Mouse (Mus musculus) kidney, embryonic 16.5 days (tissue): ENCODE results near the gene Eef2. TPM values are rescaled to one million over a fixed set of nuclear protein-coding genes. Genes with fewer than 3 reads are reported as not detected.

Experiments
- ATAC-seq: fragments of 200-750 bp; cut with Nextera tagmentation; 2 replicates; pipeline ENCODE4 v1.8.0; 2017; ENCODE audit warnings: moderate TSS enrichment; ENCODE audit not compliant: low FRiP score, low TSS enrichment
- H3K27ac ChIP-seq: fragments of 300-500 bp; sonication (generic); 2 replicates; pipeline ENCODE4 v1.5.1; 2014; ENCODE audit warnings: low read length
- H3K27me3 ChIP-seq: fragments of 300-500 bp; sonication (generic); 2 replicates; pipeline ENCODE4 v1.6.1; 2014; ENCODE audit warnings: low read length, control low read depth, mixed read lengths; ENCODE audit not compliant: insufficient read depth
- H3K36me3 ChIP-seq: fragments of 300-500 bp; sonication (generic); 2 replicates; pipeline ENCODE4 v1.6.1; 2014; ENCODE audit warnings: low read length, control low read depth, mixed read lengths; ENCODE audit not compliant: insufficient read depth
- H3K4me1 ChIP-seq: fragments of 300-500 bp; sonication (generic); 2 replicates; pipeline ENCODE4 v1.6.1; 2014; ENCODE audit warnings: low read length, control low read depth, mixed read lengths; ENCODE audit not compliant: insufficient read depth
- H3K4me2 ChIP-seq: fragments of 300-500 bp; sonication (generic); replicated peaks from 2 replicates; pipeline ENCODE4 v1.6.1; 2014; ENCODE audit warnings: low read depth, low read length
- H3K4me3 ChIP-seq: fragments of 300-500 bp; sonication (generic); 2 replicates; pipeline ENCODE4 v1.5.1; 2014; ENCODE audit warnings: mild to moderate bottlenecking, low read length
- H3K9ac ChIP-seq: fragments of 300-500 bp; sonication (generic); replicated peaks from 2 replicates; pipeline ENCODE4 v1.6.1; 2014; ENCODE audit warnings: low read length
- H3K9me3 ChIP-seq: fragments of 300-500 bp; sonication (generic); 2 replicates; pipeline ENCODE4 v1.6.1; 2016; ENCODE audit warnings: low read length, control low read depth
- WGBS: fragments of 180-500 bp; shearing (Covaris S2); extraction: QIAGEN DNeasy Blood & Tissue Kit; methylation state at CpG from one replicate; pipeline ENCODE4 v1.1.7; 2014; 5-methylcytosine and 5-hydroxymethylcytosine counted together
- polyA plus RNA-seq: library from polyadenylated mRNA; unstranded; fragments of >200 nt; fragmentation: Nextera tagmentation; extraction: Ambion mirVana; gene quantifications from 2 replicates; pipeline ENCODE4 v1.2.1, GENCODE M21; 2015

Gene Eef2
- polyA plus RNA-seq, 1 experiment from 2014 or later = 672 TPM

- Histone ChIP-seq H3K36me3 (peaks cover 33% of the 10 kb centered on the region), H3K4me2 (no peak overlapping the region), H3K9me3 (no peaks in the 10 kb centered on the region), H3K27me3 (peaks cover 11% of the 10 kb centered on the region), H3K4me1 (peaks cover 34% of the 10 kb centered on the region), H3K9ac (no peak overlapping the region), H3K4me3 (no peak overlapping the region), H3K27ac (no peak overlapping the region)
- 81% methylated on average over 26 of the region's 26 CpGs for WGBS
- no peak for ATAC-seq
Observed at GRCm38 (mm10) chr10:81189821-81190220, 13.4 kb downstream of the Eef2 start.

- H3K27ac ChIP-seq = no peak overlapping the region
- H3K4me2 ChIP-seq = no peak overlapping the region
- peaks cover 29% of the 10 kb centered on the region for H3K36me3 ChIP-seq
- H3K27me3 ChIP-seq = peaks cover 16% of the 10 kb centered on the region
- no peak overlapping the region for H3K9ac ChIP-seq
- H3K4me3 ChIP-seq = no peak overlapping the region
- peaks cover 31% of the 10 kb centered on the region for H3K4me1 ChIP-seq
- no peaks in the 10 kb centered on the region for H3K9me3 ChIP-seq
- WGBS = 72% methylated on average over 31 of the region's 31 CpGs
- ATAC-seq = no peak
Observed at GRCm38 (mm10) chr10:81190236-81190911, 13.9 kb downstream of the Eef2 start.

DNA sequence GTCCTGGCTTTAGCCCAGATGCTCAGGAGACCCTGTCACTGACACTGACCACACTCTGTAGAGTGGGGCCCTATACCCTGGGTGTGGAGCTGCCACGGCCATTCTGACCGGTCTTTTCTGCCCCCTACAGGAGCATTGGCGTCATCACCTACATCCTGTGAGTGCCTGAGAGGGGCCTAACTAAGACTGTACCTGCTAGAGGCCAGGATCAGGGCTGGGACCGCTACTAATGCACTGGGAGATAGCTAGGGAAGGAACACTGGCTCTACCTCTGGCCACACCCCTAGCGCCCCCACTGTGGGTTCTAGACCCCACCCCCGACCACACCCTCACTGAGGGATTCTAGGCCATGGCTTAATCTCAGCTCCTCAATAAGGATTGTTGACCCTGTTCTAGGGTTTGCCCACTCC, 14.5 kb downstream of the Eef2 start:
- Histone ChIP-seq H3K4me1 (peaks cover 31% of the 10 kb centered on the region), H3K27ac (0 out of 2 replicates have a peak overlapping the region, but pooled peaks have one; percentile 34), H3K27me3 (peaks cover 22% of the 10 kb centered on the region), H3K36me3 (peaks cover 28% of the 10 kb centered on the region; the same call in 1 of the 2 replicates), H3K9me3 (no peaks in the 10 kb centered on the region), H3K4me3 (no peak overlapping the region), H3K4me2 (no peak overlapping the region), H3K9ac (no peak overlapping the region)
- ATAC-seq = no peak
- WGBS = 75% methylated on average over 6 of the region's 6 CpGs

- Histone ChIP-seq H3K4me2 (peak overlapping the region; percentile 96), H3K4me3 (no peak overlapping the region), H3K27ac (0 out of 2 replicates have a peak overlapping the region, but pooled peaks have one; percentile 90), H3K27me3 (peaks cover 23% of the 10 kb centered on the region), H3K4me1 (peaks cover 31% of the 10 kb centered on the region), H3K9ac (peak overlapping the region; percentile 91), H3K9me3 (no peaks in the 10 kb centered on the region), H3K36me3 (peaks cover 28% of the 10 kb centered on the region; the same call in 1 of the 2 replicates)
- no peak for ATAC-seq
- WGBS = 76% methylated on average over 18 of the region's 18 CpGs
Observed at GRCm38 (mm10) chr10:81191342-81191982, 15.0 kb downstream of the Eef2 start.

DNA sequence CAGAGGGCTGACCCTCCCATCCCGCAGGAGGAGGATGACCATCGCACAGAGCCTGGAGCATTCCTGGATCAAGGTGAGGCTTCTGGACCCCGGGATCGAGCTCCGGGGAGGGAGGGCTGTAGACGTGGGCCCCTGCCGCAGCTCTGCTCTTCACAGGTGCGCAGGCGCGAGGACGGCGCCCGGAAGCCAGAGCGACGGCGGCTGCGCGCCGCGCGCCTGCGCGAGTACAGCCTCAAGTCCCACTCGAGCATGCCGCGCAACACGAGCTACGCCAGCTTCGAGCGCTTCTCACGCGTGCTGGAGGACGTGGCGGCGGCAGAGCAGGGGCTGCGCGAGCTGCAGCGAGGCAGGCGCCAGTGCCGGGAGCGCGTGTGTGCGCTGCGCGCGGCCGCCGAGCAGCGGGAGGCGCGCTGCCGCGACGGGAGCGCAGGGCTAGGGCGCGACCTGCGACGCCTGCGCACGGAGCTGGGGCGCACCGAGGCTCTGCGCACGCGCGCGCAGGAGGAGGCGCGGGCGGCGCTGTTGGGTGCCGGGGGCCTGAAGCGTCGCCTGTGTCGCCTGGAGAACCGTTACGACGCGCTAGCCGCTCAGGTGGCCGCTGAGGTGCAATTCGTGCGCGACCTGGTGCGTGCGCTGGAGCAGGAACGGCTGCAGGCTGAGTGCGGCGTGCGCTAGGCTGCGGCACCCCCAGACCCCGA, 16.0 kb downstream of the Eef2 start:
- Histone ChIP-seq H3K36me3 (peaks cover 21% of the 10 kb centered on the region; the same call in 1 of the 2 replicates), H3K9me3 (no peaks in the 10 kb centered on the region), H3K9ac (peak overlapping the region; percentile 91), H3K4me3 (peak overlapping the region; percentile 65), H3K27me3 (peaks cover 33% of the 10 kb centered on the region), H3K4me1 (peaks cover 31% of the 10 kb centered on the region), H3K4me2 (peak overlapping the region; percentile 96), H3K27ac (peak overlapping the region; percentile 90)
- ATAC-seq = peak; percentile 84
- WGBS = under 1% methylated on average over 88 of the region's 93 CpGs

- H3K27ac ChIP-seq = 0 out of 2 replicates have a peak overlapping the region, but pooled peaks have one; percentile 90
- peak; percentile 18 for ATAC-seq
Observed at GRCm38 (mm10) chr10:81192968-81193501, 16.6 kb downstream of the Eef2 start.

DNA sequence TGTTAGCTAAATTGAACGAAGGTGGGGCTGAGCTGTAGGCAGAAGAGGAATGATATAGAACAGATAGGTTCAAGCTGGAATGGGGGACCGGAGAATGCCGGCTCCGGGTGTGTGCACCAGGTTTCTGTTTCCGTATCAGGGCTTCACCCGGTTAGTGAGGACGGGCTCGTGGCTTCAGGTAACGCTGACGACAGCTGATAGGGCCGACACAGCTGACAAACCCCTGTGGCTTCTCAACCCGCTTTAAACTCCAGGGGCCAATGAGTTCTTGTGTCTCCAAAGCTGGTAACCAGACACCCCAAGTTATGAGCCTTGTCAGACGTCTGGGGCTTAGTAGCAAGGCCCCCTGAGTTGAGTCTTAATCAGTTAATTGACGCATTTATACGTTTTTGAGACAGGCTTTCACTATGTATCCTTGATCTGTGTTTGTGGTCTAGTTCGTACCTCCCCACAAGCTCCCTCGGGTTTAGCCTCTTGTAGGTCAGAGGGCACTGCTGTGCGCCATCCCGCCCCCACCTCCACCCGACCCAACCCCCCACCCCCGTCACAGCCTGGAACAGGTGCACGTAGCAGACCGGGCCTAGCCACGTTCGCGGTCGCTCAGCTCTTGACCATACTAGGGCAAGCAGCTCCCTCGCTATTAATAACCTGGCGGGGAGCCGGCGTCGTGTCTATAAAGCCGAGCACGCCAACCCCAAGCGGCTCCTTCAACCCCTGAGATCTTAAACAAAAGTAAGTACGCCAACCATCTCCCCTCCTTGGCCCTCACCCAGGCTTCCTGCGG, 17.8 kb downstream of the Eef2 start:
- H3K9me3 ChIP-seq = no peaks in the 10 kb centered on the region
- peak overlapping the region; percentile 21; the same call in 1 of the 2 replicates for H3K4me2 ChIP-seq
- peaks cover 15% of the 10 kb centered on the region; the same call in 1 of the 2 replicates for H3K36me3 ChIP-seq
- ATAC-seq = no peak
- peaks cover 31% of the 10 kb centered on the region for H3K4me1 ChIP-seq
- H3K4me3 ChIP-seq = peak overlapping the region; percentile 1; the same call in 1 of the 2 replicates
- peak overlapping the region; percentile 38; the same call in 1 of the 2 replicates for H3K9ac ChIP-seq
- 12% methylated on average over 37 of the region's 37 CpGs for WGBS
- peaks cover 35% of the 10 kb centered on the region for H3K27me3 ChIP-seq
- no peak overlapping the region for H3K27ac ChIP-seq

More at GRCm38 (mm10) chr10:81192968-81193501, 16.6 kb downstream of the Eef2 start:
- Histone ChIP-seq H3K4me1 (peaks cover 31% of the 10 kb centered on the region), H3K4me3 (peak overlapping the region; percentile 65), H3K27me3 (peaks cover 34% of the 10 kb centered on the region), H3K9me3 (no peaks in the 10 kb centered on the region), H3K36me3 (peaks cover 19% of the 10 kb centered on the region; the same call in 1 of the 2 replicates), H3K9ac (peak overlapping the region; percentile 91), H3K4me2 (peak overlapping the region; percentile 96)
- WGBS = 4% methylated on average over 19 of the region's 19 CpGs

- no peak overlapping the region for H3K4me3 ChIP-seq
- H3K27me3 ChIP-seq = peaks cover 39% of the 10 kb centered on the region
- H3K27ac ChIP-seq = no peak overlapping the region
- H3K4me2 ChIP-seq = no peak overlapping the region
- ATAC-seq = no peak
- no peaks in the 10 kb centered on the region for H3K9me3 ChIP-seq
- H3K4me1 ChIP-seq = peaks cover 31% of the 10 kb centered on the region
- WGBS = 60% methylated on average over 4 of the region's 4 CpGs
- H3K9ac ChIP-seq = no peak overlapping the region
- peaks cover 9% of the 10 kb centered on the region; the same call in 1 of the 2 replicates for H3K36me3 ChIP-seq
Observed at GRCm38 (mm10) chr10:81195300-81195699, 18.9 kb downstream of the Eef2 start.
